32 mouse cellular contexts compared by ENCODE assay signal in the genomic region with DNA sequence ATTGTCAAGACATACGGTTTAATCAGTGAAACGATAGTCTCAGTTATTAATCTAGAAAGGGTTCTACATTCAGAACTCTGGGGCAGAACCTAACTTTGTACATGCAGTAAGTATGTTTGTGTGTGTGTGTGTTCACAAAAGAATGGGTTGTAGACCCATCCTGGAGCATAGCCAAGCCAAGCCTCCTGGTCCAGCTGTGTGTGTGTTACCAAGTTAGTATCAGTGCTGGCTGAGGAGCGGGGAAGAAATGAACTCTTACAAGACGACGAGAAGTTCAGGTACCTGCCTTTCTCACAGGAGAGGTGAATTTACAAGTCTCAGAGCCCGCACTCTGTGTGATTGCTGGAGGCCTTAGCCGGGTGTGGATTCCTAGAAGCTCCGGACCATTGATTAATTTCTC. TPM values are rescaled to one million over a fixed set of nuclear protein-coding genes. Genes with fewer than 3 reads are reported as not detected.
"Had no signal": no experiment of that assay in that cellular context is flagged by ENCODE, and none has a peak within 500 bp of the region (broad histone marks: within the 10 kb centered on the region; RNA-seq: fewer than 3 reads in every experiment).

No protein-coding gene starts in this region.

- H3K27me3 ChIP-seq: heart, embryonic 12.5 days; heart, embryonic 13.5 days; heart, embryonic 15.5 days; hindbrain, embryonic 12.5 days; hindbrain, embryonic 13.5 days; hindbrain, embryonic 15.5 days; intestine, embryonic 15.5 days; kidney, embryonic 15.5 days had no signal

- H3K36me3 ChIP-seq: heart, embryonic 10.5 days; heart, embryonic 12.5 days; heart, embryonic 15.5 days; hindbrain, embryonic 10.5 days; hindbrain, embryonic 12.5 days; hindbrain, embryonic 13.5 days; hindbrain, embryonic 15.5 days; intestine, embryonic 15.5 days; kidney, embryonic 15.5 days had no signal

- DNase-seq: heart, postnatal 10 days; heart, postnatal 14 days; heart, postnatal 4 days; kidney, adult 11 months; kidney, adult 18-20 months; kidney, adult 2 months; kidney, adult 8-10 months; kidney, adult 9 months; kidney, postnatal 10 days; kidney, postnatal 14 days; kidney, postnatal 4 days; layer of hippocampus, adult 9-11 months; layer of hippocampus, postnatal 36 days had no signal

- H3K9ac ChIP-seq: heart, embryonic 12.5 days; heart, embryonic 13.5 days; heart, embryonic 15.5 days; hindbrain, embryonic 12.5 days; hindbrain, embryonic 13.5 days; hindbrain, embryonic 14.5 days; hindbrain, embryonic 15.5 days; intestine, embryonic 15.5 days; kidney, embryonic 15.5 days had no signal

- H3K4me3 ChIP-seq: heart, embryonic 10.5 days; heart, embryonic 12.5 days; heart, embryonic 13.5 days; heart, embryonic 15.5 days; hindbrain, embryonic 10.5 days; hindbrain, embryonic 12.5 days; hindbrain, embryonic 13.5 days; hindbrain, embryonic 15.5 days; intestine, embryonic 15.5 days; kidney, embryonic 15.5 days; layer of hippocampus, adult 2 months had no signal

- H3K9me3 ChIP-seq: heart, embryonic 10.5 days; heart, embryonic 12.5 days; heart, embryonic 13.5 days; heart, embryonic 15.5 days; hindbrain, embryonic 10.5 days; hindbrain, embryonic 12.5 days; hindbrain, embryonic 13.5 days; hindbrain, embryonic 15.5 days; intestine, embryonic 15.5 days; kidney, embryonic 15.5 days had no signal

- H3K4me2 ChIP-seq: heart, embryonic 11.5 days; heart, embryonic 12.5 days; heart, embryonic 13.5 days; heart, embryonic 15.5 days; hindbrain, embryonic 12.5 days; hindbrain, embryonic 13.5 days; hindbrain, embryonic 14.5 days; hindbrain, embryonic 15.5 days; intestine, embryonic 15.5 days; kidney, embryonic 15.5 days had no signal

- H3K27ac ChIP-seq: heart, embryonic 10.5 days; heart, embryonic 13.5 days; heart, embryonic 15.5 days; hindbrain, embryonic 10.5 days; hindbrain, embryonic 12.5 days; hindbrain, embryonic 13.5 days; hindbrain, embryonic 14.5 days; hindbrain, embryonic 15.5 days; hindbrain, postnatal 0 days; intestine, embryonic 15.5 days; kidney, embryonic 15.5 days; kidney, postnatal 0 days; layer of hippocampus, adult 2 months had no signal

- ATAC-seq: hindbrain, embryonic 16.5 days; hindbrain, postnatal 0 days; inflammation-experienced regulatory T-cells, adult 6 months; intestine, embryonic 15.5 days; intestine, embryonic 16.5 days; intestine, postnatal 0 days had no signal

- H3K4me1 ChIP-seq: hindbrain, embryonic 13.5 days; hindbrain, embryonic 15.5 days had no signal

RNA-seq across cellular contexts. Expression of a gene that starts 26.1 kb away (rescaled TPM):
- total RNA-seq: hindbrain, postnatal 0 days had no signal
